Mouse (Mus musculus) lung, postnatal 0 days (tissue): ENCODE results near the gene Slfnl1.

Experiments
- CTCF ChIP-seq: IDR thresholded peaks from 2 replicates; pipeline ENCODE4 v1.5.1; 2016; ENCODE audit warnings: antibody characterized with exemption, mild to moderate bottlenecking
- EP300 ChIP-seq: IDR thresholded peaks from 2 replicates; pipeline ENCODE4 v1.6.1; 2016; ENCODE audit warnings: antibody characterized with exemption, mild to moderate bottlenecking, control low read depth

- no peak for TF ChIP-seq CTCF
- TF ChIP-seq EP300, result no peak
Measured at GRCm38 (mm10) chr4:120544896-120545295, 12.9 kb downstream of the Slfnl1 start.
